14 mouse cellular contexts compared by ENCODE assay signal in the genomic region with DNA sequence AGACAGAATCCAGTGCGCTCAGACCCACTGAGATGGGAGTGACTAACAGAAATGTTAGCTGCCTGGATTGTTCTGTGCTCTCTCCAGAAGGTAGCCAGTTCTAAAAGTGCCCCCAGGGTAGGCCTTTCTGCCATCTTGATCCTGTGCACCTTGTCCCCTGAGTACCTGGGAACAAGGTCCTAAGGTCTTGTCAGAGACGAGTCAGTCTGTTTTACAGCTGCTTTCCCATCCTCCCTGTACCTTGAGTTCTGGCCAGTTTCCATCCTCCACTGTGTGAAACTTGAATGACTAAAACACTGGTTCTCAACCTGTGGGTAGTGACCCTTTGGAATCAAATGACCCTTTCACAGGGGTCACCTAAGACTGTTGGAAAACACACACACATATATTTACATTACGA.
"Had no signal": no experiment of that assay in that cellular context is flagged by ENCODE, and none has a peak within 500 bp of the region (broad histone marks: within the 10 kb centered on the region; RNA-seq: fewer than 3 reads in every experiment).

No protein-coding gene starts in this region.

- H3K36me3 ChIP-seq: liver, embryonic 15.5 days; midbrain, embryonic 15.5 days; neural tube, embryonic 13.5 days; stomach, embryonic 15.5 days had no signal

- ATAC-seq: hindbrain, postnatal 0 days; midbrain, embryonic 15.5 days had no signal

- DNase-seq: lung, postnatal 10 days; lung, postnatal 4 days; right cerebral cortex, postnatal 4 days; thymus, adult 2 months; thymus, postnatal 25 days had no signal

- H3K27ac ChIP-seq: hindbrain, postnatal 0 days; left cerebral cortex, adult 2 months; liver, embryonic 15.5 days; midbrain, embryonic 15.5 days; neural tube, embryonic 13.5 days; stomach, embryonic 15.5 days had no signal

- H3K9me3 ChIP-seq: liver, embryonic 15.5 days; midbrain, embryonic 15.5 days; neural tube, embryonic 13.5 days; stomach, embryonic 15.5 days had no signal

- H3K4me3 ChIP-seq: left cerebral cortex, adult 2 months; liver, embryonic 15.5 days; midbrain, embryonic 15.5 days; neural tube, embryonic 13.5 days; stomach, embryonic 15.5 days had no signal

- H3K4me1 ChIP-seq: liver, embryonic 15.5 days; stomach, embryonic 15.5 days had no signal

- H3K4me2 ChIP-seq: liver, embryonic 11.5 days; liver, embryonic 15.5 days; lung, embryonic 14.5 days; midbrain, embryonic 11.5 days; midbrain, embryonic 15.5 days; neural tube, embryonic 13.5 days; stomach, embryonic 15.5 days had no signal

- H3K9ac ChIP-seq: liver, embryonic 15.5 days; lung, embryonic 14.5 days; midbrain, embryonic 15.5 days; neural tube, embryonic 13.5 days; stomach, embryonic 15.5 days had no signal
